Mouse (Mus musculus): ENCODE data around the gene Il15. TPM values are rescaled to one million over a fixed set of nuclear protein-coding genes. Genes with fewer than 3 reads are reported as not detected.
A peak's percentile ranks its signal among the peaks of the same experiment; 100 is the strongest.

Gene Il15
- 1.8 and 2.1 TPM in 2 replicates for polyA plus RNA-seq (2015; fragmentation: Nextera tagmentation; extraction: Ambion mirVana)

DNA sequence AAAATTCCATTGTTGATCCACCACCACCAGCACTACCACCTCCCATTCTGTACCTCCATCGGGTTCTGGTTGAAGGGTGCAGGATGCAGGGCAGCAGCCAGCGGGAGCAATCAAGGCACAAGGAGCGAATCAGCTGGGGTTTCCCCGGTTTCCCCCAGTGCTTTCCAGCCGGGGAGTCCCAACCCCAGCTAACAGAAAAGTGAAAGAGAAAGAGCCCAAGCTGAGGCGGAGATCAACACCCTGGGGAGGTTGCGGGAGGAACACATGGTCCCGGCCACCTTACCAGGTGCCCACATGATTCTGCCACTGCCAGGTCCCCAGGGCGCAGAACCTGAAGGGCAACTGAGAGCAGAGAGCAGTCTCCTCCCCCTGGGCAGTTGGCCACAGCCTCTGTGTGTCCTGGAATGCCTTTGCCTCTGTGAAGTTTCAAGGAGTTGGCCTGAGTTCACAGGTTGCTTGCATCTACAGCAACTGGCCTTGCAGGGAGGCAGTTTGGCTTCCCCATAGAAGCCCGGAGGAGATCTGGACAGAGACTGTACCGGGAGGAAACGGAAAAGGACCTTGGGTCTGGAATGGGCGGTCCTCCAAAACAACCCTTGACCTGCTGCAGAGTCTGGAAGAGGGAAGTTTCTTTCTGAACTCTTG lies at the start of gene Il15:
TSS of gene Il15 (minus strand) at position 537 of the 645 bp plus-strand sequence.
- Histone ChIP-seq H3K4me2 (ENCODE audit: low read length) (peak within 1 kb of the TSS; percentile 56), H3K27ac (ENCODE audit: low read depth, low read length) (no peak within 1 kb of the TSS), H3K4me1 (ENCODE audit: control insufficient read depth, insufficient read depth, low read depth, low read length) (no peaks in the 10 kb centered on the region; the same call in none of the 2 replicates), H3K36me3 (ENCODE audit: control insufficient read depth, insufficient read depth, low read length) (no peaks in the 10 kb centered on the region), H3K4me3 (ENCODE audit: low read length) (peak within 1 kb of the TSS; percentile 42), H3K27me3 (replicated peaks; ENCODE audit: control insufficient read depth, insufficient read depth, low read length) (no peaks in the 10 kb centered on the region), H3K9me3 (ENCODE audit: control insufficient read depth, low read length) (no peaks in the 10 kb centered on the region), H3K9ac (ENCODE audit: low read depth, low read length) (peak within 1 kb of the TSS; percentile 43)
- peak; percentile 40; the same call in 1 of the 2 replicates for ATAC-seq
- 14% methylated on average over 13 of the region's 13 CpGs for WGBS

- Histone ChIP-seq H3K27ac (ENCODE audit: low read depth, low read length) (no peak overlapping the region), H3K4me2 (ENCODE audit: low read length) (no peak overlapping the region), H3K9ac (ENCODE audit: low read depth, low read length) (no peak overlapping the region), H3K4me1 (ENCODE audit: control insufficient read depth, insufficient read depth, low read depth, low read length) (no peaks in the 10 kb centered on the region), H3K27me3 (replicated peaks; ENCODE audit: control insufficient read depth, insufficient read depth, low read length) (no peaks in the 10 kb centered on the region), H3K36me3 (ENCODE audit: control insufficient read depth, insufficient read depth, low read length) (no peaks in the 10 kb centered on the region), H3K4me3 (ENCODE audit: low read length) (no peak overlapping the region), H3K9me3 (ENCODE audit: control insufficient read depth, low read length) (no peaks in the 10 kb centered on the region)
- no peak for ATAC-seq
Measured at GRCm38 (mm10) chr8:82444897-82445296, 41.9 kb upstream of the Il15 start.

GRCm38 (mm10) chr8:82416587-82417340 lies 13.7 kb upstream of the Il15 start:
- H3K4me2 ChIP-seq (ENCODE audit: low read length) = no peak overlapping the region
- H3K27ac ChIP-seq (ENCODE audit: low read depth, low read length) = no peak overlapping the region
- ATAC-seq = no peak
- H3K36me3 ChIP-seq (ENCODE audit: control insufficient read depth, insufficient read depth, low read length) = no peaks in the 10 kb centered on the region
- H3K9me3 ChIP-seq (ENCODE audit: control insufficient read depth, low read length) = no peaks in the 10 kb centered on the region
- H3K27me3 ChIP-seq (replicated peaks; ENCODE audit: control insufficient read depth, insufficient read depth, low read length) = no peaks in the 10 kb centered on the region
- no peak overlapping the region for H3K9ac ChIP-seq (ENCODE audit: low read depth, low read length)
- no peaks in the 10 kb centered on the region for H3K4me1 ChIP-seq (ENCODE audit: control insufficient read depth, insufficient read depth, low read depth, low read length)
- no peak overlapping the region for H3K4me3 ChIP-seq (ENCODE audit: low read length)
- 87% methylated on average over 5 of the region's 5 CpGs for WGBS

- 81% methylated on average over 1 of the region's 1 CpGs for WGBS
- no peak overlapping the region for H3K4me2 ChIP-seq (ENCODE audit: low read length)
Measured at GRCm38 (mm10) chr8:82415485-82415884, 12.5 kb upstream of the Il15 start.

GRCm38 (mm10) chr8:82410135-82410534 lies 7.1 kb upstream of the Il15 start:
- 50% methylated on average over 3 of the region's 3 CpGs for WGBS
- Histone ChIP-seq H3K27ac (ENCODE audit: low read depth, low read length) (no peak overlapping the region), H3K4me3 (ENCODE audit: low read length) (no peak overlapping the region), H3K9ac (ENCODE audit: low read depth, low read length) (no peak overlapping the region), H3K9me3 (ENCODE audit: control insufficient read depth, low read length) (no peaks in the 10 kb centered on the region), H3K27me3 (replicated peaks; ENCODE audit: control insufficient read depth, insufficient read depth, low read length) (no peaks in the 10 kb centered on the region), H3K4me1 (ENCODE audit: control insufficient read depth, insufficient read depth, low read depth, low read length) (no peaks in the 10 kb centered on the region), H3K36me3 (ENCODE audit: control insufficient read depth, insufficient read depth, low read length) (no peaks in the 10 kb centered on the region), H3K4me2 (ENCODE audit: low read length) (no peak overlapping the region)
- ATAC-seq = no peak

More at GRCm38 (mm10) chr8:82415485-82415884, 12.5 kb upstream of the Il15 start:
- H3K4me1 ChIP-seq (ENCODE audit: control insufficient read depth, insufficient read depth, low read depth, low read length) = no peaks in the 10 kb centered on the region
- no peak overlapping the region for H3K9ac ChIP-seq (ENCODE audit: low read depth, low read length)
- no peak for ATAC-seq
- H3K36me3 ChIP-seq (ENCODE audit: control insufficient read depth, insufficient read depth, low read length) = no peaks in the 10 kb centered on the region
- H3K9me3 ChIP-seq (ENCODE audit: control insufficient read depth, low read length) = no peaks in the 10 kb centered on the region
- no peak overlapping the region for H3K27ac ChIP-seq (ENCODE audit: low read depth, low read length)
- H3K4me3 ChIP-seq (ENCODE audit: low read length) = no peak overlapping the region
- H3K27me3 ChIP-seq (replicated peaks; ENCODE audit: control insufficient read depth, insufficient read depth, low read length) = no peaks in the 10 kb centered on the region

- WGBS = 61% methylated on average over 1 of the region's 1 CpGs
Measured at GRCm38 (mm10) chr8:82407060-82407459, 4.0 kb upstream of the Il15 start.

GRCm38 (mm10) chr8:82404068-82404467 lies 1.0 kb upstream of the Il15 start:
- no peaks in the 10 kb centered on the region; the same call in none of the 2 replicates for H3K4me1 ChIP-seq (ENCODE audit: control insufficient read depth, insufficient read depth, low read depth, low read length)
- no peak overlapping the region for H3K4me2 ChIP-seq (ENCODE audit: low read length)
- H3K27ac ChIP-seq (ENCODE audit: low read depth, low read length) = no peak overlapping the region
- no peak overlapping the region for H3K4me3 ChIP-seq (ENCODE audit: low read length)
- no peak for ATAC-seq
- H3K9me3 ChIP-seq (ENCODE audit: control insufficient read depth, low read length) = no peaks in the 10 kb centered on the region
- H3K27me3 ChIP-seq (replicated peaks; ENCODE audit: control insufficient read depth, insufficient read depth, low read length) = no peaks in the 10 kb centered on the region
- WGBS = 97% methylated on average over 3 of the region's 3 CpGs
- no peaks in the 10 kb centered on the region for H3K36me3 ChIP-seq (ENCODE audit: control insufficient read depth, insufficient read depth, low read length)
- H3K9ac ChIP-seq (ENCODE audit: low read depth, low read length) = no peak overlapping the region

More at GRCm38 (mm10) chr8:82407060-82407459, 4.0 kb upstream of the Il15 start:
- no peaks in the 10 kb centered on the region for H3K36me3 ChIP-seq (ENCODE audit: control insufficient read depth, insufficient read depth, low read length)
- no peaks in the 10 kb centered on the region for H3K9me3 ChIP-seq (ENCODE audit: control insufficient read depth, low read length)
- no peaks in the 10 kb centered on the region for H3K27me3 ChIP-seq (replicated peaks; ENCODE audit: control insufficient read depth, insufficient read depth, low read length)
- no peak overlapping the region for H3K27ac ChIP-seq (ENCODE audit: low read depth, low read length)
- no peak overlapping the region for H3K4me3 ChIP-seq (ENCODE audit: low read length)
- no peak overlapping the region for H3K9ac ChIP-seq (ENCODE audit: low read depth, low read length)
- no peak for ATAC-seq
- no peaks in the 10 kb centered on the region; the same call in none of the 2 replicates for H3K4me1 ChIP-seq (ENCODE audit: control insufficient read depth, insufficient read depth, low read depth, low read length)
- H3K4me2 ChIP-seq (ENCODE audit: low read length) = no peak overlapping the region

GRCm38 (mm10) chr8:82402261-82402685 lies 749 bp downstream of the Il15 start:
- peak overlapping the region; percentile 56 for H3K4me2 ChIP-seq (ENCODE audit: low read length)
- peak overlapping the region; percentile 43 for H3K9ac ChIP-seq (ENCODE audit: low read depth, low read length)
- H3K27me3 ChIP-seq (replicated peaks; ENCODE audit: control insufficient read depth, insufficient read depth, low read length) = no peaks in the 10 kb centered on the region
- ATAC-seq = peak; percentile 30
- H3K4me3 ChIP-seq (ENCODE audit: low read length) = peak overlapping the region; percentile 42
- H3K9me3 ChIP-seq (ENCODE audit: control insufficient read depth, low read length) = no peaks in the 10 kb centered on the region
- no peaks in the 10 kb centered on the region; the same call in none of the 2 replicates for H3K4me1 ChIP-seq (ENCODE audit: control insufficient read depth, insufficient read depth, low read depth, low read length)
- no peak overlapping the region for H3K27ac ChIP-seq (ENCODE audit: low read depth, low read length)
- 4% methylated on average over 13 of the region's 13 CpGs for WGBS
- H3K36me3 ChIP-seq (ENCODE audit: control insufficient read depth, insufficient read depth, low read length) = no peaks in the 10 kb centered on the region

GRCm38 (mm10) chr8:82401490-82401889 lies 1.5 kb downstream of the Il15 start:
- no peak overlapping the region for H3K4me3 ChIP-seq (ENCODE audit: low read length)

More at GRCm38 (mm10) chr8:82401490-82401889, 1.5 kb downstream of the Il15 start:
- 36% methylated on average over 6 of the region's 6 CpGs for WGBS
- H3K9me3 ChIP-seq (ENCODE audit: control insufficient read depth, low read length) = no peaks in the 10 kb centered on the region
- H3K36me3 ChIP-seq (ENCODE audit: control insufficient read depth, insufficient read depth, low read length) = no peaks in the 10 kb centered on the region
- ATAC-seq = no peak
- peak overlapping the region; percentile 56 for H3K4me2 ChIP-seq (ENCODE audit: low read length)
- no peak overlapping the region for H3K9ac ChIP-seq (ENCODE audit: low read depth, low read length)
- H3K27ac ChIP-seq (ENCODE audit: low read depth, low read length) = no peak overlapping the region
- no peaks in the 10 kb centered on the region; the same call in none of the 2 replicates for H3K4me1 ChIP-seq (ENCODE audit: control insufficient read depth, insufficient read depth, low read depth, low read length)
- no peaks in the 10 kb centered on the region for H3K27me3 ChIP-seq (replicated peaks; ENCODE audit: control insufficient read depth, insufficient read depth, low read length)

All from hindbrain, embryonic 16.5 days (tissue).